Mouse (Mus musculus) limb, embryonic 14.5 days (tissue): ENCODE results near the gene Tsfm. TPM values are rescaled to one million over a fixed set of nuclear protein-coding genes. Genes with fewer than 3 reads are reported as not detected.

Source experiments
- ATAC-seq: fragments of 200-750 bp; cut with Nextera tagmentation; 2 replicates; pipeline ENCODE4 v1.8.0; 2017; ENCODE audit warnings: low read depth, moderate number of reproducible peaks, moderate TSS enrichment; ENCODE audit not compliant: low FRiP score
- DNase-seq: peaks from one replicate; pipeline ENCODE4 v3.0.0-alpha.2; 2015; ENCODE audit warnings: low spot score
- H3K27ac ChIP-seq: fragments of 300-500 bp; sonication (generic); replicated peaks from 2 replicates; pipeline ENCODE4 v1.5.1; 2014; ENCODE audit warnings: low read depth, mild to moderate bottlenecking, low read length, moderate library complexity, mixed read lengths
- H3K27me3 ChIP-seq: fragments of 300-500 bp; sonication (generic); 2 replicates; pipeline ENCODE4 v1.6.1; 2014; ENCODE audit warnings: low read length, mixed read lengths; ENCODE audit not compliant: control insufficient read depth, insufficient read depth
- H3K36me3 ChIP-seq: fragments of 300-500 bp; sonication (generic); 2 replicates; pipeline ENCODE4 v1.6.1; 2014; ENCODE audit warnings: mild to moderate bottlenecking, low read length, moderate library complexity, mixed read lengths; ENCODE audit not compliant: control insufficient read depth, insufficient read depth
- H3K4me1 ChIP-seq: fragments of 300-500 bp; sonication (generic); 2 replicates; pipeline ENCODE4 v1.6.1; 2014; ENCODE audit warnings: antibody characterized with exemption, low read length, mixed read lengths; ENCODE audit not compliant: control insufficient read depth, insufficient read depth
- H3K4me2 ChIP-seq: fragments of 300-500 bp; sonication (generic); replicated peaks from 2 replicates; pipeline ENCODE4 v1.6.1; 2014; ENCODE audit warnings: low read depth, mild to moderate bottlenecking, low read length, moderate library complexity; ENCODE audit not compliant: severe bottlenecking
- H3K4me3 ChIP-seq: fragments of 300-500 bp; sonication (generic); replicated peaks from 2 replicates; pipeline ENCODE4 v1.5.1; 2014; ENCODE audit warnings: low read length
- H3K9ac ChIP-seq: fragments of 300-500 bp; sonication (generic); 2 replicates; pipeline ENCODE4 v1.6.1; 2014; ENCODE audit warnings: mild to moderate bottlenecking, low read depth, low read length, moderate library complexity; ENCODE audit not compliant: severe bottlenecking
- H3K9me3 ChIP-seq: fragments of 300-500 bp; sonication (generic); 2 replicates; pipeline ENCODE4 v1.6.1; 2016; ENCODE audit warnings: low read length; ENCODE audit not compliant: control insufficient read depth
- POLR2A ChIP-seq: fragments of 200-500 bp; IDR thresholded peaks from 2 replicates; pipeline ENCODE4 v1.8.0; 2012; ENCODE audit warnings: inconsistent platforms, mild to moderate bottlenecking, moderate library complexity, borderline replicate concordance; ENCODE audit not compliant: insufficient read depth, insufficient read length; ENCODE audit errors: extremely low read depth
- WGBS: fragments of 180-500 bp; shearing (Covaris S2); extraction: QIAGEN DNeasy Blood & Tissue Kit; methylation state at CpG from one replicate; pipeline ENCODE4 v1.1.7; 2014; 5-methylcytosine and 5-hydroxymethylcytosine counted together
- microRNA counts: library from miRNA; unstranded; fragments of <30 nt; microRNA quantifications from one replicate; lab custom pipeline; 2016
- microRNA-seq: library from miRNA; unstranded; fragments of <30 nt; microRNA quantifications from one replicate; pipeline ENCODE4, GENCODE M21; 2016
- polyA plus RNA-seq, 2 experiments: library from polyadenylated mRNA; depleted of rRNA in 1 of 2; stranded (reverse) in 1 of 2; unstranded in 1 of 2; fragments of >200 nt; fragmentation: Nextera tagmentation in 1 of 2; extraction: Ambion mirVana in 1 of 2; gene quantifications; 2 replicates each; pipeline versions ENCODE4 v1.2.1 to v1.2.3; 2012 to 2014

Gene Tsfm
- polyA plus RNA-seq, 2 experiments = 55.8 to 65.2 TPM

DNA sequence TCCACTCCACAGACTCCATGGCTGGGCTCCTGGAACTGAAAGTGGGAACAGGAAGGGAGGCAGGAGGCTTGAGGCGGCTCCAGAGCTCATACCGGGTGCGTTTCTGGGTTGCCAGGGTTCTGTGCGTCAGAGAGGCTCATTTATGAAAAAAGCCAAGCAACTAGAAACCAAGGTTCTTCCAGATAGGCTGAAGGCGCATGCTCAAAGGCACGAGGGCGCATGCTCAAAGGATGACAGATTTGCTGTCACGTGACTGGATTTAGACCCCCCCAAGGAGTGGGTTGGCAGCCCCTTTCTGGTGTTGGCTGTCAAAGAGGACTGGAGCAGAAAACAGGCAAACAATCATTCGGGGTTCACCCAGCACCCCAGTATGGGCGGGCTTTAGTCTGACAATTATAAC lies 68.9 kb downstream of the Tsfm start:
- no peaks in the 10 kb centered on the region for H3K9me3 ChIP-seq
- no peak for TF ChIP-seq POLR2A
- H3K4me3 ChIP-seq = no peak overlapping the region
- WGBS = 77% methylated on average over 10 of the region's 10 CpGs
- DNase-seq = no peak
- peak; percentile 5; the same call in 1 of the 2 replicates for ATAC-seq
- H3K4me2 ChIP-seq = peak overlapping the region; percentile 25; the same call in 1 of the 2 replicates
- H3K4me1 ChIP-seq = peaks cover 37% of the 10 kb centered on the region
- H3K27ac ChIP-seq = peak overlapping the region; percentile 89
- H3K9ac ChIP-seq = no peak overlapping the region
- H3K27me3 ChIP-seq = no peaks in the 10 kb centered on the region
- H3K36me3 ChIP-seq = no peaks in the 10 kb centered on the region

MicroRNAs within 50 kb of the gene (microRNA counts, 519-probe panel; counts per million panel counts)
- 2,721 counts per million, percentile 48 among the panel's probes with 10 or more counts for microRNA mmu-miR-26a (lab: Ali Mortazavi, UCI)
- microRNA mmu-miR-546 (lab: Ali Mortazavi, UCI) = not detected

Small RNA genes lying within 50 kb of the gene (microRNA-seq; reads per million reads assigned to microRNA genes)
- gene Mir26a-2 = 55.8 reads per million, percentile 39 among the genes with 10 or more reads in this experiment
- gene Mir546 = not detected

Other genes with a start within 250 kb of the Tsfm start
- 14.6 and 15.6 TPM in 2 replicates for gene Atp23, start 129.5 kb downstream of the Tsfm start, polyA plus RNA-seq (2012; rRNA removed)
- gene Atp23, start 129.5 kb downstream of the Tsfm start, polyA plus RNA-seq (2014; fragmentation: Nextera tagmentation; extraction: Ambion mirVana) = 20.4 and 25.4 TPM in 2 replicates
- gene Ctdsp2, start 52.1 kb downstream of the Tsfm start, polyA plus RNA-seq (2012; rRNA removed) = 230 and 284 TPM in 2 replicates
- 143 and 153 TPM in 2 replicates for gene Ctdsp2, start 52.1 kb downstream of the Tsfm start, polyA plus RNA-seq (2014; fragmentation: Nextera tagmentation; extraction: Ambion mirVana)
- gene Avil, start 30.1 kb downstream of the Tsfm start, polyA plus RNA-seq (2012; rRNA removed) = 0.35 and 0.45 TPM in 2 replicates
- 0.22 and 0.28 TPM in 2 replicates for gene Avil, start 30.1 kb downstream of the Tsfm start, polyA plus RNA-seq (2014; fragmentation: Nextera tagmentation; extraction: Ambion mirVana)
- 48.6 and 52.0 TPM in 2 replicates for gene Mettl1, start 10.6 kb upstream of the Tsfm start, polyA plus RNA-seq (2012; rRNA removed)
- gene Mettl1, start 10.6 kb upstream of the Tsfm start, polyA plus RNA-seq (2014; fragmentation: Nextera tagmentation; extraction: Ambion mirVana) = 59.1 and 71.3 TPM in 2 replicates
- 3.4 and 3.8 TPM in 2 replicates for gene Eef1akmt3, start 10.7 kb upstream of the Tsfm start, polyA plus RNA-seq (2012; rRNA removed)
- 0.87 and 1.3 TPM in 2 replicates for gene Eef1akmt3, start 10.7 kb upstream of the Tsfm start, polyA plus RNA-seq (2014; fragmentation: Nextera tagmentation; extraction: Ambion mirVana)
- gene Cyp27b1, start 17.4 kb upstream of the Tsfm start, polyA plus RNA-seq (2012; rRNA removed) = 1.1 and 1.5 TPM in 2 replicates
- 0.19 and 0.53 TPM in 2 replicates for gene Cyp27b1, start 17.4 kb upstream of the Tsfm start, polyA plus RNA-seq (2014; fragmentation: Nextera tagmentation; extraction: Ambion mirVana)
- 8.6 and 9.8 TPM in 2 replicates for gene March9, start 29.3 kb upstream of the Tsfm start, polyA plus RNA-seq (2012; rRNA removed)
- gene March9, start 29.3 kb upstream of the Tsfm start, polyA plus RNA-seq (2014; fragmentation: Nextera tagmentation; extraction: Ambion mirVana) = 2.7 and 3.1 TPM in 2 replicates
- 1,132 and 1,227 TPM in 2 replicates for gene Cdk4, start 32.7 kb upstream of the Tsfm start, polyA plus RNA-seq (2012; rRNA removed)
- gene Cdk4, start 32.7 kb upstream of the Tsfm start, polyA plus RNA-seq (2014; fragmentation: Nextera tagmentation; extraction: Ambion mirVana) = 1,659 and 1,732 TPM in 2 replicates
- gene Tspan31, start 39.4 kb upstream of the Tsfm start, polyA plus RNA-seq (2012; rRNA removed) = 124 and 164 TPM in 2 replicates
- 58.3 and 72.1 TPM in 2 replicates for gene Tspan31, start 39.4 kb upstream of the Tsfm start, polyA plus RNA-seq (2014; fragmentation: Nextera tagmentation; extraction: Ambion mirVana)
- 5.3 and 6.0 TPM in 2 replicates for gene Agap2, start 44.4 kb upstream of the Tsfm start, polyA plus RNA-seq (2012; rRNA removed)
- gene Agap2, start 44.4 kb upstream of the Tsfm start, polyA plus RNA-seq (2014; fragmentation: Nextera tagmentation; extraction: Ambion mirVana) = 0.32 and 0.57 TPM in 2 replicates
- gene Os9, start 90.3 kb upstream of the Tsfm start, polyA plus RNA-seq (2012; rRNA removed) = 60.6 and 61.0 TPM in 2 replicates
- gene Os9, start 90.3 kb upstream of the Tsfm start, polyA plus RNA-seq (2014; fragmentation: Nextera tagmentation; extraction: Ambion mirVana) = 54.7 and 57.6 TPM in 2 replicates
- 12.1 and 15.0 TPM in 2 replicates for gene B4galnt1, start 134.4 kb upstream of the Tsfm start, polyA plus RNA-seq (2012; rRNA removed)
- gene B4galnt1, start 134.4 kb upstream of the Tsfm start, polyA plus RNA-seq (2014; fragmentation: Nextera tagmentation; extraction: Ambion mirVana) = 10.8 and 11.8 TPM in 2 replicates
- 2.9 and 3.7 TPM in 2 replicates for gene Slc26a10, start 149.8 kb upstream of the Tsfm start, polyA plus RNA-seq (2012; rRNA removed)
- gene Slc26a10, start 149.8 kb upstream of the Tsfm start, polyA plus RNA-seq (2014; fragmentation: Nextera tagmentation; extraction: Ambion mirVana) = 0.81 and 1.2 TPM in 2 replicates
- gene Arhgef25, start 159.2 kb upstream of the Tsfm start, polyA plus RNA-seq (2012; rRNA removed) = 228 and 246 TPM in 2 replicates
- 86.8 and 113 TPM in 2 replicates for gene Arhgef25, start 159.2 kb upstream of the Tsfm start, polyA plus RNA-seq (2014; fragmentation: Nextera tagmentation; extraction: Ambion mirVana)
- gene Dtx3, start 164.9 kb upstream of the Tsfm start, polyA plus RNA-seq (2012; rRNA removed) = 565 and 712 TPM in 2 replicates
- 157 and 184 TPM in 2 replicates for gene Dtx3, start 164.9 kb upstream of the Tsfm start, polyA plus RNA-seq (2014; fragmentation: Nextera tagmentation; extraction: Ambion mirVana)
- gene Pip4k2c, start 180.7 kb upstream of the Tsfm start, polyA plus RNA-seq (2012; rRNA removed) = 33.1 and 37.5 TPM in 2 replicates
- gene Pip4k2c, start 180.7 kb upstream of the Tsfm start, polyA plus RNA-seq (2014; fragmentation: Nextera tagmentation; extraction: Ambion mirVana) = 22.0 and 23.3 TPM in 2 replicates
- 9.4 and 9.7 TPM in 2 replicates for gene Kif5a, start 232.5 kb upstream of the Tsfm start, polyA plus RNA-seq (2012; rRNA removed)
- 2.8 and 3.5 TPM in 2 replicates for gene Kif5a, start 232.5 kb upstream of the Tsfm start, polyA plus RNA-seq (2014; fragmentation: Nextera tagmentation; extraction: Ambion mirVana)
- gene Dctn2, start 235.5 kb upstream of the Tsfm start, polyA plus RNA-seq (2012; rRNA removed) = 221 and 240 TPM in 2 replicates
- 168 and 178 TPM in 2 replicates for gene Dctn2, start 235.5 kb upstream of the Tsfm start, polyA plus RNA-seq (2014; fragmentation: Nextera tagmentation; extraction: Ambion mirVana)